Mouse (Mus musculus) E14TG2a.4 (cell line): ENCODE results near the gene Glud1.

Source experiments
- CTCF ChIP-seq: conservative IDR thresholded peaks from 2 replicates; pipeline ENCODE4 v1.5.1; 2014; ENCODE audit warnings: low read length
- NANOG ChIP-seq: IDR thresholded peaks from 2 replicates; pipeline ENCODE4 v1.6.1; 2014; ENCODE audit warnings: borderline replicate concordance, low read length, mixed read lengths

DNA sequence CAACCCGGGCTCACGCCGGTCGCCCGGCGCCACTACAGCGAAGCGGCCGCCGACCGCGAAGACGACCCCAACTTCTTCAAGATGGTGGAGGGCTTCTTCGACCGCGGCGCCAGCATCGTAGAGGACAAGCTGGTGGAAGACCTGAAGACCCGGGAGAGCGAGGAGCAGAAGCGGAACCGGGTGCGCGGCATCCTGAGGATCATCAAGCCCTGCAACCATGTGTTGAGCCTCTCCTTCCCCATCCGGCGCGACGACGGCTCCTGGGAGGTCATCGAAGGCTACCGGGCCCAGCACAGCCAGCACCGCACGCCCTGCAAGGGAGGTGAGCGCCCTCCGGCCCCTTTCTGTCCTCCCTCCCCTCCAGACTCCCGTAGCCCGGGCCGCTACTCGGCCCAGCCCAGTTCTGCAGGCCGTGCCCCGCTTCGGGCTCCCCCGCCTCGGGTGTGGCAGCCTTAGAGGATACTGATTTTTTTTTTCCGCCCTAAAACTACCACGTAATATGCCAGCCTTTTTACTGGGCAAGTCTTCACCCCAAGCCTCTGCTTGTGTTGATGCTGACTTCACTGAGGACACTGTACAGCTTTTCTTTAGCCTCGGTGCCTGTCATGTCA lies 599 bp downstream of the Glud1 start:
- TF ChIP-seq CTCF (no peak), NANOG (no peak)
